Mouse (Mus musculus) heart, adult 2 months (tissue): ENCODE data around the gene Actrt2.

ENCODE experiments used
- CTCF ChIP-seq: fragments of 200-600 bp; IDR thresholded peaks from 2 replicates; pipeline ENCODE4 v1.8.1; 2022; ENCODE audit warnings: antibody characterized with exemption, mild to moderate bottlenecking, moderate library complexity
- EP300 ChIP-seq: fragments of 200-500 bp; IDR thresholded peaks from 2 replicates; pipeline ENCODE4 v1.6.1; 2011; ENCODE audit warnings: low read depth, low read length, control low read depth; ENCODE audit not compliant: insufficient read depth

DNA sequence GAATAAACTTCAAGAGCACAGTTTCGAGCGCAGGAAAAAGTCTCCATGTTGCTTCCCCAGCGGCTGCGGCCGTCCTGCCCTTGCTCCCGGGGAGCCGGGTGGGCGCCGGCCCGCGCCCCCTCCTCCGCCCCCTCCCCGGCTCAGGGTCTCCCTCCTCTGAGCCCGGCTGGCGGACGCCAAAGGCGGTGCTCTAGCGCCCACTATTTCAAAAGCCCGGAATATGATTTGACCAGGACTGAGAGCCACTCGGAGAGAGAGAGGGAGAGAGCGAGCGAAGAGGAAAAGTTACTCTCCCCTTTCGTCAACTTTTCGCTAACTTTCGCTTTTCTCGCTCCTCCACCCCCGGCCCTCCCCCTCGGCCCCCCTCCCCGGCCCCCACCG lies 31.6 kb downstream of the Actrt2 start:
- TF ChIP-seq EP300 (no peak), CTCF (peak; percentile 57)
